Mouse (Mus musculus) hindbrain, embryonic 13.5 days (tissue): ENCODE results near the gene LTO1. TPM values are rescaled to one million over a fixed set of nuclear protein-coding genes. Genes with fewer than 3 reads are reported as not detected.

Source experiments
- ATAC-seq: fragments of 200-750 bp; cut with Nextera tagmentation; 2 replicates; pipeline ENCODE4 v1.8.0; 2017; ENCODE audit warnings: moderate TSS enrichment; ENCODE audit not compliant: low FRiP score
- H3K27ac ChIP-seq: fragments of 300-500 bp; sonication (generic); 2 replicates; pipeline ENCODE4 v1.5.1; 2015; ENCODE audit warnings: inconsistent platforms, mild to moderate bottlenecking, moderate library complexity
- H3K27me3 ChIP-seq: fragments of 300-500 bp; sonication (generic); 2 replicates; pipeline ENCODE4 v1.6.1; 2015; ENCODE audit warnings: mild to moderate bottlenecking, inconsistent platforms
- H3K36me3 ChIP-seq: fragments of 300-500 bp; sonication (generic); 2 replicates; pipeline ENCODE4 v1.6.1; 2015; ENCODE audit warnings: mild to moderate bottlenecking, inconsistent platforms
- H3K4me1 ChIP-seq: fragments of 300-500 bp; sonication (generic); replicated peaks from 2 replicates; pipeline ENCODE4 v1.6.1; 2015; ENCODE audit warnings: inconsistent platforms
- H3K4me2 ChIP-seq: fragments of 300-500 bp; sonication (generic); 2 replicates; pipeline ENCODE4 v1.6.1; 2015; ENCODE audit warnings: inconsistent platforms, mild to moderate bottlenecking, moderate library complexity
- H3K4me3 ChIP-seq: fragments of 300-500 bp; sonication (generic); 2 replicates; pipeline ENCODE4 v1.5.1; 2015; ENCODE audit warnings: mild to moderate bottlenecking, inconsistent platforms
- H3K9ac ChIP-seq: fragments of 300-500 bp; sonication (generic); 2 replicates; pipeline ENCODE4 v1.6.1; 2015; ENCODE audit warnings: mild to moderate bottlenecking, inconsistent platforms
- H3K9me3 ChIP-seq: fragments of 300-500 bp; sonication (generic); 2 replicates; pipeline ENCODE4 v1.6.1; 2016; ENCODE audit warnings: inconsistent platforms
- WGBS: fragments of 180-500 bp; shearing (Covaris S2); methylation state at CpG from one replicate; pipeline ENCODE4 v1.1.7; 2015; 5-methylcytosine and 5-hydroxymethylcytosine counted together
- polyA plus RNA-seq: library from polyadenylated mRNA; unstranded; fragments of >200 nt; fragmentation: Nextera tagmentation; extraction: Ambion mirVana; gene quantifications from 2 replicates; pipeline ENCODE4 v1.2.1, GENCODE M21; 2015

Gene LTO1
- polyA plus RNA-seq, 1 experiment from 2014 or later, result 33.8 TPM

DNA sequence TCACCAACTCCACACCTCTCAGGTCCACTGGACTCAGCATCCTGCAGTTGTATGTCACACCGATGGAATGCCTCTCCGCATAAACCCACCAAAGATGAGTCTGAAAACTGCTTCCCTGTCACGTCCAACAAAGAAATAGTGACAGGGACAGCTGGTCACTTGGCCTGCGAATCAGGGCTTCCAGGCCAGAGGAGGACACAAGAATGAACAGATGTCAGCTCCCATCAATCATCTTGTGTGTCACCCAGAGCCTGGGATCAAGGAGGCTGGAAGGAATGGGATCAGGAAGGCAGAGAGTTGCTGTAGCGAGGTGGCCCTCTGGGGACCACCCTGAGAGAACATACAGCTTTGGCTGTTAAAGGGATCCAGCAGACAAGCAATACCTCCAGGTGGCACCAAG, 20.0 kb downstream of the LTO1 start:
- no peak overlapping the region for H3K4me3 ChIP-seq
- peaks cover 23% of the 10 kb centered on the region for H3K27me3 ChIP-seq
- no peak for ATAC-seq
- no peak overlapping the region for H3K9ac ChIP-seq
- no peak overlapping the region for H3K27ac ChIP-seq
- peaks cover 52% of the 10 kb centered on the region for H3K4me1 ChIP-seq
- no peaks in the 10 kb centered on the region for H3K9me3 ChIP-seq
- H3K36me3 ChIP-seq, result peaks cover 20% of the 10 kb centered on the region
- WGBS, result 48% methylated on average over 5 of the region's 5 CpGs
- no peak overlapping the region for H3K4me2 ChIP-seq

DNA sequence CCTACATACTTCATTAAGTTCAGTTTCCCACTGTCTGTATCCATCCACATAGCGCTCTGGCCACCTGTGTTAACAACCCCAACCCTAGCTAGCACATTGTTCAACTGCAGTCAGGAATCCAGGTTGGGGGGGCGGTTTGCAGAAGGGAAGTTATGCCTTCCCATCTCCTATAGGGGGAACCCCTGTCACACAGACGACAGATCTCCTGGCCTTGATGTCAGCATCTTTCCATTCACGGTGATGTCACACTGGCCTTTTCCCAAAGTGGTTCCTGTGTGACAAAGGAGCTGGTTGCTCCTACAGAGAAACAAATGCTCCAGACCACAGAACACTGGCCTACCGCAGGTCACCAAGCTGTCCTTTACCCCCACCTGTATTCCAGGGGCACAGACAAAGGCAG, 20.7 kb downstream of the LTO1 start:
- 59% methylated on average over 5 of the region's 5 CpGs for WGBS

DNA sequence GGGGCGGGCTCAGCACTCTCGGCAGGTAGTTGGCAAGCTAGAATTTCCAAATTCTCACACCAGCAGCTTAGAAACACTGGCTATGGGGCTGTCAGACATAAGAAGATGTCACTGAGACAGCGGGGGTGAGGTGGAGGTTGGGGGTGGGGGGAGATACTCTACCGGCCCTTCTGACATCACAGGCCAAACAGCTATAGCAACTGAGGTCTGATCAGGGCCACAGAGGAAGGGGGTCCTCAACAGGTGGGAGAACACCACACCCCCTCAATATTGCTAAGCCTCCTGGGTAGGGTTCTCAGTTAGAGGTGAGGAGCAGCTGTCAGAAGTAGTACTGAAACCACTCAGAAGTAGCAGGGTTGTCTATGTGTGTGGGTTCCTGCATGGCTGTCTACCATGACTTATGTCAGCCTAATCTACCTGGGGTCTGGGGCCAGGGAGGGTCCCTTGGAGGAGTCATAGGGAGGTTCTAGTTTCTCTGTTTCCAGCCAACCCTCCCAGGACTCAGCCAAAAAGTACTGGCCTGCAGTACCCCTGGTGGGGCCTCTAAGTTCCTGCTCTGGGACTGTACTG, 21.5 kb downstream of the LTO1 start:
- ATAC-seq, result no peak

More for the DNA sequence above, 20.7 kb downstream of the LTO1 start:
- Histone ChIP-seq H3K4me3 (no peak overlapping the region), H3K27me3 (peaks cover 29% of the 10 kb centered on the region), H3K4me2 (no peak overlapping the region), H3K9ac (peak overlapping the region; percentile 20; the same call in 1 of the 2 replicates), H3K9me3 (no peaks in the 10 kb centered on the region), H3K4me1 (peaks cover 52% of the 10 kb centered on the region), H3K27ac (no peak overlapping the region), H3K36me3 (peaks cover 18% of the 10 kb centered on the region)
- ATAC-seq, result no peak

DNA sequence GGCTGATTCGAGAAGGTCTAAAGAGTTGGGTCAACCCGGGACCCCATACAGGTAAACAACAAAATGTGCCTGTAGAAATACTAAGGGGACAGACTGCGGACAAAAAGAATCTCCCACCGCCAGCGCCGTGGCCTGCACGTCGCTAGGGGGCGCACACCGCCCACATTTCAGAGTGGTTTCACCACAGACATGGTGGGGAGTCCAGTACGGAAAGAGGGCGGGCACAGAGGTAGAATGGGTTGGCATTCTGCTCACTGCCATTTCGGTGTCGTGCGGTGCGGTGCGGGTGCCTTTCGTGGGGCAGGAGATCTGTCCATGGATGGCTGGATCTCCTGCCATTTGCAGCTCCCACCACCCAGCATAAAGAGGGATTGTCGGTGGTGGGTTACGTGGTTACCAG, 22.6 kb downstream of the LTO1 start:
- no peak overlapping the region for H3K27ac ChIP-seq
- H3K4me3 ChIP-seq, result peak overlapping the region; percentile 51
- WGBS, result 3% methylated on average over 20 of the region's 20 CpGs
- peak overlapping the region; percentile 75 for H3K9ac ChIP-seq
- peaks cover 15% of the 10 kb centered on the region for H3K36me3 ChIP-seq
- H3K27me3 ChIP-seq, result peaks cover 49% of the 10 kb centered on the region
- H3K9me3 ChIP-seq, result no peaks in the 10 kb centered on the region
- peak overlapping the region; percentile 91 for H3K4me2 ChIP-seq
- ATAC-seq, result peak; percentile 25
- peaks cover 68% of the 10 kb centered on the region for H3K4me1 ChIP-seq

More for the DNA sequence above, 21.5 kb downstream of the LTO1 start:
- Histone ChIP-seq H3K9ac (0 out of 2 replicates have a peak overlapping the region, but pooled peaks have one; percentile 20), H3K36me3 (peaks cover 17% of the 10 kb centered on the region), H3K27ac (no peak overlapping the region), H3K4me3 (no peak overlapping the region), H3K4me2 (peak overlapping the region; percentile 91; the same call in 1 of the 2 replicates), H3K9me3 (no peaks in the 10 kb centered on the region), H3K4me1 (peaks cover 57% of the 10 kb centered on the region), H3K27me3 (peaks cover 38% of the 10 kb centered on the region)
- 86% methylated on average over 4 of the region's 4 CpGs for WGBS

DNA sequence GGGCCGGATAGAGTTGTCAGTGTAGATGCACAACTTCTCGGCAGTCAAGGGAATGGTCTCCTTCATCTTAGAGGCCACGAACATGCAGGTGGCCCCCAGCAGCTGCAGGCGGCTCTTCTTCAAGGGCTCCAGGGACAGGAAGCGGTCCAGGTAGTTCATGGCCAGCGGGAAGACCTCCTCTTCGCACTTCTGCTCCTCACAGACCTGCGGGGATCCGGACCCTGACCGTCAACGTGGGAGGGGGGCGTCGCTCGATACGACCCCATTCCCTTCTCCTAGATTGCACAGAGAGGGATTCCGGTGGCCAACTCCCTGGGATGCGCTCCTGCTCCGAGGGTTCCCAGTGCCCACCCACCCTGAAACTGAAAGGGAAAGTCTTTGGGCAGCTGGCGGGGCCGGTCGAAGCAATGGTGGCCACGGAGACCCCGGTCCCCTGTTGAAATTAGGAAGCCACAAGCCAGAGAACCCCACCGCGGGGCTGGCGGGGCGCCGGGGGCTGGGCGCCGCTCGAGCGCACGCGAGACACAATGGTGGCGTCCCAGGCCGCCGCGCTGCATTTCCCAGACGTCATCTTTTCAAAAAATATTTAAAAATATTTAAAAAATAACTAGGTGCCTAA, 23.1 kb downstream of the LTO1 start:
- Histone ChIP-seq H3K4me1 (peaks cover 74% of the 10 kb centered on the region), H3K9ac (peak overlapping the region; percentile 75), H3K4me3 (peak overlapping the region; percentile 51), H3K36me3 (peaks cover 12% of the 10 kb centered on the region), H3K9me3 (no peaks in the 10 kb centered on the region), H3K27ac (no peak overlapping the region), H3K27me3 (peaks cover 54% of the 10 kb centered on the region), H3K4me2 (peak overlapping the region; percentile 91)
- under 1% methylated on average over 39 of the region's 39 CpGs for WGBS
- ATAC-seq, result no peak

DNA sequence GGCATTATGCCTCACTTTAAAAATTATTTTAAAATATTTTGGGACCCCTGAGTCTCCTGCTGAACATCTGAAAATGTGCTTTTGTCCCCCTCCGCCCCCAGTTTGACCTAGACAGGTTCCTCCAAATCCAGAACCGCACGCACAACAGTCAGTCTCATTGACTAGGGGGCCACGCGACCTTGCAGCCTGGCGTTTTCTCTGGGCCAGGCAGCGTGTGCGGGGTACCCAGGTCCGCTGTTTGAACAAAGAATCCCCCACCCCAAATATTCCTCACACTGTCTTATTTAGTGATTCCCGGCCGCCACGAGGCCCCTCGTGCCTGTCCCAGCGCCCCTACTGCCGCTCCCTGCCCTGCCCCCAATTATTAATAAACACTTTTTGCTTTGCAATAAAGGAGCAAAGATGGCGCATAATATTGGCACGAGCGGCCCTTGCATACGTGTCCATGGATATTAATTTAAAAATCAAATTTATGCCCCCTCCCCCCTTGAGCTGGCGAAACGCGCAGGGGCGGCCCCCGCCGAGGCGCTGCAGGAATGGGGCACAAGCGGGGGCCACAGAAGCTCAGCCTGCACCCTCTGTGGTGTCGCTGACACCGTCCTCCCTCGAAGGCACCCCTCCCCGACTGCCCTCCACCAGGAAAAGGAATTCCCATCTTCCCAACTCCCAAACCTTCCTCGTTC, 23.9 kb downstream of the LTO1 start:
- peaks cover 62% of the 10 kb centered on the region for H3K27me3 ChIP-seq
- peak overlapping the region; percentile 67 for H3K27ac ChIP-seq
- under 1% methylated on average over 32 of the region's 32 CpGs for WGBS
- peak overlapping the region; percentile 91 for H3K4me2 ChIP-seq
- peaks cover 81% of the 10 kb centered on the region for H3K4me1 ChIP-seq
- no peaks in the 10 kb centered on the region for H3K9me3 ChIP-seq
- ATAC-seq, result no peak
- 0 out of 2 replicates have a peak, but pooled peaks cover 5% of the 10 kb centered on the region for H3K36me3 ChIP-seq
- peak overlapping the region; percentile 75 for H3K9ac ChIP-seq
- peak overlapping the region; percentile 51 for H3K4me3 ChIP-seq

DNA sequence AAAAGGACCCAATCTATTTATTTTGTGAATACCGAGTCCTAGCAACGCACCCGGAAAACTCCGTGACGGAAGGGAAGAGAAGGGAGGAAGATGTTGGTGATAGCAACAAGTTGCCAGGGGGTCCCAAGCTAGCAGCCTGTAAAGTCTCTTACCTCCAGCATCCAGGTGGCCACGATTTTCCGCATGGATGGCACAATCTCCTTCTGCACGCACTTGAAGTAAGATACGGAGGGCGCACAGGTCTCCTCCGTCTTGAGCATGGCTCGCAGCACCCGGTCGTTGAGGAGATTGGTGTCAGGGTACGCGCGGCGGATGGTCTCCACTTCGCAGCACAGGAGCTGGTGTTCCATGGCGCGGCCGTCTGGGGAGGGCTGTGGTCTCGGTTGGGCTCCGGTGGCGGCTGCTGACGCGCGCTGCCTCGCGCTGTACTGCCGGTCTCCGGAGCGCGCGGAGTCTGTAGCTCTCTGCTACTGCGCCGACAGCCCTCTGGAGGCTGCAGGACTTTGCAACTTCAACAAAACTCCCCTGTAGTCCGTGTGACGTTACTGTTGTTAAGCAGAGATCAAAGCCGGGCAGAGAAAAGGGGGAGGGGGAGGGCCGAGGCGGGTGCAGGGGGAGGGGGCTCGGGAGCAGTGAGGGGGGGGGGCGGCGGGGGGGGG, 24.6 kb downstream of the LTO1 start, which contains the start of gene Ccnd1:
Gene Ccnd1, minus strand, starts transcription at position 582 of the 659 bp plus-strand sequence.
- Histone ChIP-seq H3K4me3 (peak within 1 kb of the TSS; percentile 51), H3K36me3 (no peaks in the 10 kb centered on the region), H3K4me2 (peak within 1 kb of the TSS; percentile 91), H3K27me3 (peaks cover 68% of the 10 kb centered on the region), H3K27ac (peak within 1 kb of the TSS; percentile 67), H3K4me1 (peaks cover 81% of the 10 kb centered on the region), H3K9ac (peak within 1 kb of the TSS; percentile 75), H3K9me3 (no peaks in the 10 kb centered on the region)
- ATAC-seq, result peak; percentile 40
- under 1% methylated on average over 40 of the region's 45 CpGs for WGBS

DNA sequence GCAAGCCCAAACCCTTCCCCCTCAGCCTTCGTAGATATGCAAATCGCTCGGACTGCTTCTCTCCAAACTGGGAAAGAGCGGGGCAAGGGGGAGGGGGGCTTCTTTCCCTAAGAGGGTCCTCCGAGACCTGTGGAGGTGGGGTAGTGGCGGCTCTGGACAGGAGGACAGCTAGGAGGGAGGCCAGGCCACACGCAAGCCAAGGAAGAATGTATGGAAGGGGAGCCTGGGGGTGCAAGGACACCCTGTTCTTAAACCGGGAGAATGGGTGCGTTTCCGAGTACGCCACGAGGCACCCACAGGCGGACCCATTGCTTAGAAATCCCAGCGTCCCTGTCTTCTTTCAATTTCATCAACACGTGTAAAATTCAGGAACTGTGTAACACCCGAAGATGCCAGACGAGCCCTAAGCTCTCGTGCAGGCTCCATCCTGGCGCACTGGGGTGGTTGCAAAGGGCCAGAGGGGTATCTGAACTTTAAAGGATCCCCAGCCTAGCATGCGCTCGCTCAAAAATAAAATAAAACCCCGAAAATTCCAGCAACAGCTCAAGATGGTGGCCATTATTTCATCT, 25.2 kb downstream of the LTO1 start:
- peak overlapping the region; percentile 91 for H3K4me2 ChIP-seq
- peak overlapping the region; percentile 52; the same call in 1 of the 2 replicates for H3K27ac ChIP-seq
- ATAC-seq, result no peak
- peaks cover 81% of the 10 kb centered on the region for H3K4me1 ChIP-seq
- 0% methylated on average over 22 of the region's 22 CpGs for WGBS
- H3K9me3 ChIP-seq, result no peaks in the 10 kb centered on the region
- no peaks in the 10 kb centered on the region for H3K36me3 ChIP-seq
- peak overlapping the region; percentile 51 for H3K4me3 ChIP-seq
- 0 out of 2 replicates have a peak overlapping the region, but pooled peaks have one; percentile 1 for H3K9ac ChIP-seq
- peaks cover 74% of the 10 kb centered on the region for H3K27me3 ChIP-seq

DNA sequence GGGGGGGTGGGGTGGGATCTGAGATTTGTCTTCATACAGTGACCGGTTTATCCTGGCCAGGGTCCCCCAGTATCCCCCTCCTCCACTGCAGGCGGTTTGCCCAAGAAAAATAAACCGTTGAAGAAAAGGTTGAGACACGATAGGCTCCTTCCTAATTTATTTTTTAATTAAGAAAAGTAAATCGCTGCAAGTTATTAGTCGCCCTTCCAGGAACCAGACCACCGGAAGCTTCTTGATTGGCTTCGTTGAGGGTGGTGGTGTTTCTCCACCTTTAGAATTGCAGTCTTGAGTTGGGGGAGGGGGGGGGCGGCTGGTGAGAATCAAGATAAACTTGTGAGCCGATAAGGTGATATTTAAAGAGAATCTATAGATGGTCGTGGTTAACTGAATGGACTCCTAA, 25.7 kb downstream of the LTO1 start:
- under 1% methylated on average over 11 of the region's 11 CpGs for WGBS
- no peaks in the 10 kb centered on the region for H3K36me3 ChIP-seq
- no peak for ATAC-seq
- H3K9ac ChIP-seq, result no peak overlapping the region; the same call in 1 of the 2 replicates
- peak overlapping the region; percentile 91 for H3K4me2 ChIP-seq
- peaks cover 76% of the 10 kb centered on the region for H3K27me3 ChIP-seq
- peak overlapping the region; percentile 51; the same call in 1 of the 2 replicates for H3K4me3 ChIP-seq
- no peak overlapping the region for H3K27ac ChIP-seq
- H3K4me1 ChIP-seq, result peaks cover 79% of the 10 kb centered on the region
- no peaks in the 10 kb centered on the region for H3K9me3 ChIP-seq

DNA sequence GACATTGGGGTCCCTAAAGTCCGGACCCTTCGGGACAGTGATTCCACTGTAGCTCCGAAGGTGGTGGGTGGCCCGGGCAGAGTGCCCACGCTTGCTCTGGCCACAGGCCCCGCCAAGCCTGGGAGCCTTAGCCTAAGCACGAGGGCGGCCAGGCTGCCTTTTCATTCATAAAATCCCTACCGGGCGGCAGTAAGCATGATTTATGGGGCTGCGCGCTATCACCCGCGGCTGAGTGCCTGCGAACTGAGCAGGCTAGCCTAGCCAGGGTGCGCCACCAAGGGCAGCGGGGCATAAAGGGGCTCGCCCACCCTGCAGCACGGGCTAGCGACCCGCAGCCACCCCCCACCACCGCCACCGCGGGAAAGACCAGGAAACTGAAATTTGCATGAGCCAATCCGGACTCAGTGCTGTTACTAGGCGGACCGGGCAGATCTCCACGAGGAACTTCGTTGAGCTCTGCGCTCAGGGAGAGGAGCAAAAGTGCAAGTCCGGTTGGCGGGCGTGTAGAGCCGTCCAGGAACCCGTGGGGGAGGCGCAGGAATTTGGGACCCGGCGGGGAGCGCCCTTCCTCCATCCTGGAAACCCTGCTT, 26.4 kb downstream of the LTO1 start:
- under 1% methylated on average over 38 of the region's 39 CpGs for WGBS
- peaks cover 72% of the 10 kb centered on the region for H3K4me1 ChIP-seq
- H3K9ac ChIP-seq, result peak overlapping the region; percentile 60
- ATAC-seq, result peak; percentile 44
- no peaks in the 10 kb centered on the region for H3K36me3 ChIP-seq
- peak overlapping the region; percentile 46 for H3K4me3 ChIP-seq
- H3K27me3 ChIP-seq, result peaks cover 76% of the 10 kb centered on the region
- peak overlapping the region; percentile 73 for H3K27ac ChIP-seq
- H3K9me3 ChIP-seq, result no peaks in the 10 kb centered on the region
- H3K4me2 ChIP-seq, result peak overlapping the region; percentile 91

DNA sequence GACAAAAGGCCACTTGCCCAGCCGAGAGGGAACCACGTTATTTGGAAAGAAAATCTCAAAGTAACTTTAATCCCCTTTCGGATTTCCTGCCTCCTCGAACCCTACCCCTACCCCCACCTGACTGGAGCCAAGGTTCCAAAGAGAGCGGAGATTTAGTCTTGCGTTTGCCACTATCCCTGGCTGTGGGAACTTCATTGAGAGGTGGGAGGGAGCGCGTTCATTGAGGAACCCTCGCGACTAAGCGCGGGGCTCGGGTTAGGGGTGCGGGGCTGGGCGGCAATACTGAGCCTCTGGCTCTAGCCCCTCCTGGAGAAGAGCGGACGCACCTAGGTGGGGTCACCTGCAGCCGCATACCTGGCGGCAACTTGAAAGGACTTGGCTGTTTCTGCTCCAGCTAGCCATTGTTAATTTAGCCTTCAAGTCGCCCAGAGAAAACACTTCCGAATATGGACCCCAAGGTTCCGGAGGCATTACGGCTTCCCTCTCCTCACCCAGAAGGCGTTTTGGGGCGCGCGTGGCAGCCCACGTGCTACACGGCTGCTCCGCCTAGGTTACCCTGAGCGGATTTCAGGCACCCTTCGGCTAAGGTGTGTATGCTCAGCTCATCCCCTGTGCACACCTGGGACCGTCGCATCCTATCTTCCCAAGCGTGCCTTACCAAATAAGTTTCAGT, 27.3 kb downstream of the LTO1 start:
- no peak for ATAC-seq
- Histone ChIP-seq H3K4me1 (peaks cover 64% of the 10 kb centered on the region), H3K36me3 (no peaks in the 10 kb centered on the region), H3K9me3 (no peaks in the 10 kb centered on the region), H3K27ac (0 out of 2 replicates have a peak overlapping the region, but pooled peaks have one; percentile 12), H3K9ac (peak overlapping the region; percentile 66; the same call in 1 of the 2 replicates), H3K27me3 (peaks cover 76% of the 10 kb centered on the region), H3K4me3 (peak overlapping the region; percentile 46), H3K4me2 (peak overlapping the region; percentile 91)
- WGBS, result under 1% methylated on average over 35 of the region's 35 CpGs
